Mouse (Mus musculus): ENCODE measurements around the gene Gm20532. TPM values are rescaled to one million over a fixed set of nuclear protein-coding genes. Genes with fewer than 3 reads are reported as not detected.

Gene Gm20532
- polyA plus RNA-seq, 2 experiments, result not detected

- DNase-seq (ENCODE audit: low read depth in 3 of 3, low spot score in 3 of 3), result no peak
- Histone ChIP-seq H3K9ac (replicated peaks) (no peak overlapping the region), H3K4me1 (replicated peaks; ENCODE audit: control insufficient read depth in 2 of 2, insufficient read depth in 2 of 2, low read length in 1 of 2) (peaks cover 0 to 2% of the 10 kb centered on the region in 2 experiments; a peak in 2 of 4 replicates), H3K27me3 (ENCODE audit: control insufficient read depth, insufficient read depth, low read length) (no peaks in the 10 kb centered on the region), H3K4me3 (ENCODE audit: insufficient read depth in 1 of 2, low read depth in 2 of 2, low read length in 2 of 2) (no peak overlapping the region), H3K9me3 (ENCODE audit: control insufficient read depth, low read length) (no peaks in the 10 kb centered on the region), H3K36me3 (replicated peaks; ENCODE audit: control insufficient read depth, insufficient read depth, low read depth) (no peaks in the 10 kb centered on the region), H3K27ac (no peak overlapping the region), H3K4me2 (ENCODE audit: low read depth) (no peak overlapping the region)
- no peak for ATAC-seq (ENCODE audit: insufficient read depth)
- 61% methylated on average over 8 of the region's 8 CpGs for WGBS (ENCODE audit: insufficient replicate concordance)
- no peak for TF ChIP-seq CTCF (IDR thresholded peaks at IDR 0.05; ENCODE audit: low read depth)
- no peak for TF ChIP-seq EP300 (IDR thresholded peaks at IDR 0.05; ENCODE audit: low read depth)
Measured at GRCm38 (mm10) chr2:26543768-26544167, 42.7 kb upstream of the Gm20532 start.

- no peak overlapping the region for H3K4me2 ChIP-seq (ENCODE audit: low read depth)
- no peaks in the 10 kb centered on the region for H3K9me3 ChIP-seq (ENCODE audit: control insufficient read depth, low read length)
- ATAC-seq (ENCODE audit: insufficient read depth), result no peak
- H3K27ac ChIP-seq, result no peak overlapping the region
- H3K36me3 ChIP-seq (replicated peaks; ENCODE audit: control insufficient read depth, insufficient read depth, low read depth), result no peaks in the 10 kb centered on the region
- peaks cover 0 to 4% of the 10 kb centered on the region in 2 experiments; a peak in 2 of 4 replicates for H3K4me1 ChIP-seq (replicated peaks; ENCODE audit: control insufficient read depth in 2 of 2, insufficient read depth in 2 of 2, low read length in 1 of 2)
- WGBS (ENCODE audit: insufficient replicate concordance), result 33% methylated on average over 3 of the region's 3 CpGs
- H3K9ac ChIP-seq (replicated peaks), result no peak overlapping the region
- TF ChIP-seq CTCF (IDR thresholded peaks at IDR 0.05; ENCODE audit: low read depth) (no peak), EP300 (IDR thresholded peaks at IDR 0.05; ENCODE audit: low read depth) (no peak)
- no peak for DNase-seq (ENCODE audit: low read depth in 3 of 3, low spot score in 3 of 3)
- H3K27me3 ChIP-seq (ENCODE audit: control insufficient read depth, insufficient read depth, low read length), result no peaks in the 10 kb centered on the region
- no peak overlapping the region for H3K4me3 ChIP-seq (ENCODE audit: insufficient read depth in 1 of 2, low read depth in 2 of 2, low read length in 2 of 2)
Measured at GRCm38 (mm10) chr2:26544265-26544664, 42.2 kb upstream of the Gm20532 start.

- Histone ChIP-seq H3K27ac (no peak overlapping the region), H3K27me3 (ENCODE audit: control insufficient read depth, insufficient read depth, low read length) (no peaks in the 10 kb centered on the region), H3K4me2 (ENCODE audit: low read depth) (no peak overlapping the region), H3K9me3 (ENCODE audit: control insufficient read depth, low read length) (no peaks in the 10 kb centered on the region), H3K4me1 (replicated peaks; ENCODE audit: control insufficient read depth in 2 of 2, insufficient read depth in 2 of 2, low read length in 1 of 2) (peaks cover 2 to 22% of the 10 kb centered on the region in 2 experiments; a peak in 3 of 4 replicates), H3K36me3 (replicated peaks; ENCODE audit: control insufficient read depth, insufficient read depth, low read depth) (no peaks in the 10 kb centered on the region), H3K4me3 (ENCODE audit: insufficient read depth in 1 of 2, low read depth in 2 of 2, low read length in 2 of 2) (no peak overlapping the region), H3K9ac (replicated peaks) (no peak overlapping the region)
- no peak for ATAC-seq (ENCODE audit: insufficient read depth)
- DNase-seq (ENCODE audit: low read depth in 3 of 3, low spot score in 3 of 3), result no peak
- 23% methylated on average over 2 of the region's 2 CpGs for WGBS (ENCODE audit: insufficient replicate concordance)
- TF ChIP-seq EP300 (IDR thresholded peaks at IDR 0.05; ENCODE audit: low read depth), result no peak
- peak; percentile 30; the same call in 1 of the 2 replicates for TF ChIP-seq CTCF (IDR thresholded peaks at IDR 0.05; ENCODE audit: low read depth)
Measured at GRCm38 (mm10) chr2:26547481-26547880, 39.0 kb upstream of the Gm20532 start.

GRCm38 (mm10) chr2:26549801-26550200, 36.6 kb upstream of the Gm20532 start:
- H3K27ac ChIP-seq, result no peak overlapping the region
- H3K4me1 ChIP-seq (replicated peaks; ENCODE audit: control insufficient read depth in 2 of 2, insufficient read depth in 2 of 2, low read length in 1 of 2), result peaks cover 2 to 20% of the 10 kb centered on the region in 2 experiments; a peak in 3 of 4 replicates
- H3K9ac ChIP-seq (replicated peaks), result no peak overlapping the region
- H3K9me3 ChIP-seq (ENCODE audit: control insufficient read depth, low read length), result no peaks in the 10 kb centered on the region
- ATAC-seq (ENCODE audit: insufficient read depth) (no peak), DNase-seq (ENCODE audit: low read depth in 3 of 3, low spot score in 3 of 3) (no peak)
- H3K4me3 ChIP-seq (ENCODE audit: insufficient read depth in 1 of 2, low read depth in 2 of 2, low read length in 2 of 2), result no peak overlapping the region
- H3K36me3 ChIP-seq (replicated peaks; ENCODE audit: control insufficient read depth, insufficient read depth, low read depth), result no peaks in the 10 kb centered on the region
- WGBS (ENCODE audit: insufficient replicate concordance), result 33% methylated on average over 10 of the region's 10 CpGs
- no peak for TF ChIP-seq EP300 (IDR thresholded peaks at IDR 0.05; ENCODE audit: low read depth)
- TF ChIP-seq CTCF (IDR thresholded peaks at IDR 0.05; ENCODE audit: low read depth), result no peak
- no peaks in the 10 kb centered on the region for H3K27me3 ChIP-seq (ENCODE audit: control insufficient read depth, insufficient read depth, low read length)
- no peak overlapping the region for H3K4me2 ChIP-seq (ENCODE audit: low read depth)

GRCm38 (mm10) chr2:26550205-26550604, 36.2 kb upstream of the Gm20532 start:
- Histone ChIP-seq H3K36me3 (replicated peaks; ENCODE audit: control insufficient read depth, insufficient read depth, low read depth) (no peaks in the 10 kb centered on the region), H3K4me3 (ENCODE audit: insufficient read depth in 1 of 2, low read depth in 2 of 2, low read length in 2 of 2) (no peak overlapping the region)

More at GRCm38 (mm10) chr2:26550205-26550604, 36.2 kb upstream of the Gm20532 start:
- H3K4me1 ChIP-seq (replicated peaks; ENCODE audit: control insufficient read depth in 2 of 2, insufficient read depth in 2 of 2, low read length in 1 of 2), result peaks cover 2 to 21% of the 10 kb centered on the region in 2 experiments; a peak in 3 of 4 replicates
- no peak overlapping the region for H3K4me2 ChIP-seq (ENCODE audit: low read depth)
- ATAC-seq (ENCODE audit: insufficient read depth) (no peak), DNase-seq (ENCODE audit: low read depth in 3 of 3, low spot score in 3 of 3) (no peak)
- H3K9me3 ChIP-seq (ENCODE audit: control insufficient read depth, low read length), result no peaks in the 10 kb centered on the region
- no peak overlapping the region for H3K27ac ChIP-seq
- H3K9ac ChIP-seq (replicated peaks), result no peak overlapping the region
- WGBS (ENCODE audit: insufficient replicate concordance), result 45% methylated on average over 3 of the region's 3 CpGs
- H3K27me3 ChIP-seq (ENCODE audit: control insufficient read depth, insufficient read depth, low read length), result no peaks in the 10 kb centered on the region
- TF ChIP-seq EP300 (IDR thresholded peaks at IDR 0.05; ENCODE audit: low read depth) (no peak), CTCF (IDR thresholded peaks at IDR 0.05; ENCODE audit: low read depth) (no peak)
